Mouse (Mus musculus): ENCODE measurements at regions not wholly inside any gene's neighbourhood (a gene's known extent, or its start where the extent isn't known, plus 50 kb on each side); places are given as distances from the start of the nearest gene placed in this dataset.

- TF ChIP-seq POLR2A (IDR thresholded peaks at IDR 0.05; ENCODE audit: control insufficient read depth, low read depth, low read length) (no peak), CTCF (IDR thresholded peaks at IDR 0.05; ENCODE audit: control insufficient read depth, insufficient read depth, insufficient replicate concordance, low read depth, low read length) (no peak)
These were observed 53.5 kb upstream of the Fhl2 start for GRCm38 (mm10) chr1:43250281-43250680.

Data from testis, adult 2 months (tissue).